Mouse (Mus musculus) frontal cortex, adult (tissue): ENCODE measurements around the gene Spata16.

Source experiments
- ATAC-seq: cut with Nextera tagmentation; 2 replicates; pipeline ENCODE4 v1.9.2; 2017; ENCODE audit warnings: mild to moderate bottlenecking, moderate library complexity, mixed read lengths; ENCODE audit not compliant: low TSS enrichment

Gene Spata16

DNA sequence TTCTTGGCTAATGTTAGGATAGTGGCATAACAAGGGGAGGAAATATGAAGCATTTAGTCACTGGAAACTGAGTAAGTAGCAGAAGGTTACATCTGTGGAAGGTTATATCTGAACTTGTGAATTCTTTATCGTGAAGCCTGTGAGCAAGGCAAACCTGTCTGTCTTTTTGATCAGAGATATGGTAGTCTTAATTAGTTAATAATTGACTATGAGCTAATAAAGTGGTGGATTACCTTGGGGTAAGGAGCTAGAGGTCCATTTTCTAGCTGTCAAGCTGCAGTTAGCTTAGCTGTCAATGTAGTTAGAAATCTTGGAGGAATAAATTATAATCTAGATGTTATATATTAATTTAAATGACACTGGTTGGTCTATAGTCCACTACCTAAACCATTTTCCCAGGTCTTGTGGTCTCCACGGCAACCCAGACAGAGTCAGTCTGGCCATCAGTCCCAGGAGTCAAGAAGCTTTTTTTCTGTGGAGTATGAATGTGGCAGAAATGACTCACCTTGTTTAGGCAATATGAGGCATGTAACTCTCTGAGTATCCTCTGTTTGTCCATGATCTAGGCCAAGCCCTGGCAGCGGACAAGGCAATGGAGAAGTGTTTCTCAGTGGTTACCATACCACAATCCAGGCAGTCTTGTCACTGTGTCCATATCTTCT is 331.6 kb downstream of the Spata16 start:
- no peak for ATAC-seq

GRCm38 (mm10) chr3:26970529-26970928 is 333.1 kb downstream of the Spata16 start:
- ATAC-seq = no peak

DNA sequence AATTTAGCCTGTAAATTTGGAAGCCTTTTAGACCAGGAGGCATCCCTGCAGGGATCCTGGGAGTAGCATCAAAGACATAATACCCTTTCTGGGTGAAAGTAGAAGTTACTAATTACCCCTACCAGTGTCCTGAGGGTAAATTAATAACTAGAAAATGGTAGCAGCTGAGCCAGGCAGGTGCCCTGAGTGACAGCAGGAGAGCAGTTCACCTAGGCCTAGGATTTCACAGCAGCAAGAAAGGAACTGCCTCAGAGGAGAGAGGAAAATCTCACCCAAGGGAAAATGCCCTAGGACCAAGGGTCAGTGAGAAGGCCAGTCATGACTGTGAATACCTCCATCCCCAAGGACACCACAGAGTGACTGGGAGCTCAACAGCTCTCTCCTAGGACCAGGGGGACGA is 333.9 kb downstream of the Spata16 start:
- no peak for ATAC-seq

GRCm38 (mm10) chr3:26972105-26972504 is 334.7 kb downstream of the Spata16 start:
- no peak for ATAC-seq

DNA sequence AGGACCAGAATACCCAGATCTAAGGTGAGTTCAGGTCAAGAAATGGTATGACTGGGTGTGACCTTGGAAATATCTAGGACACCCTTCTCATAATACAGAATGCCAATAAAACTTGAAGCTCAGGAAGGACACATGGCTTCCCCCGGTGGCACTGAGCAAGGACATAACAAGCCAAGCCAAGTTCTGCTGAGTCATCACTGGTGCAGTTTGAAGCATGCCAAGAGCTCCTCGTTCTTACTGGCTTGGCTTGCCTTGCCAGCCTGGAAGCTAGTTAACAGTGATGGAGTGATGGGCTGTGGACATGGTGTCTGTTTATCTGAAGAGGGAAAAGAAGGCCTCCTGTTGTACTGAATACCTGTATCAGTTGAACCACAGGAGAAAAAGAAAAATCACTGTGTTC is 342.2 kb downstream of the Spata16 start:
- ATAC-seq = peak; percentile 88

- peak; percentile 91 for ATAC-seq
These were observed 343.0 kb downstream of the Spata16 start for GRCm38 (mm10) chr3:26980371-26980770.

- no peak for ATAC-seq
These were observed 344.7 kb downstream of the Spata16 start for GRCm38 (mm10) chr3:26981979-26982623.

DNA sequence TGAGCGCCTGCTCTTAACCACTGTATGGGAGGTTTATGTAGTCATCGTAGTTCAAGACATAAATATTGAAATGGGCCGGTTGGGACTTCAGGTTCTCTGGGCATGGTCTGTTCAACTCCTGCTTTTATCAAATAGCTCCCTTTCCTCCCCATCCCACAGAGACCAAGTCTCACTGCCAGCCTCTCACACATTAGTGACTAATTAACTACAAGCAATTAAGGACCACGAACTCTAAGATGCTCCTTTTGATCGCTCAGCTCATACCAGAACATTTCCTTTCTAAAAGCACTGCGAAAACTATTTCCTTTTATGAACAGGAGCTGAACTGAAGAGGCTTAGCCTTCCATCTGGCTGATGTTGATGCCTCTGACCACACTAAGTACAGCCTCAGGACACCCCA is 346.3 kb downstream of the Spata16 start:
- ATAC-seq = no peak

DNA sequence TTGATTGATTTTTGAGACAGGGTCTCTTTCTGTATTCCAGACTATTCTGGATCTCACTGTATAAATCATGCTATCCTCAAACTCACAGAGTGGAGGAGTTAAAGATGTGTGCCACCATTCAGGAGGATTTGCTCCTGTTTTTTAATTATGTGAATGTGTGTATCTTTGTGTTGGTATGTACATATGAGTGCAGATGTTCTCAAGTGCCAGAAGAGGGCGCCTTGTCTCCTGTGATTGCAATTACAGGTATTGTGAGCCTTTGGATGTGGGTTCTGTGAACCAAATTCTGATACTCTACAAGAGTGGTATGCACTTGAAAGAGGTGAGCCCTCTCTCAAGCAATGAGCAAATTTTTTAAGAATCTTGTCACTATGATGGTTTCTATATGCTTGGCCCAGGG is 369.4 kb downstream of the Spata16 start:
- ATAC-seq = no peak

DNA sequence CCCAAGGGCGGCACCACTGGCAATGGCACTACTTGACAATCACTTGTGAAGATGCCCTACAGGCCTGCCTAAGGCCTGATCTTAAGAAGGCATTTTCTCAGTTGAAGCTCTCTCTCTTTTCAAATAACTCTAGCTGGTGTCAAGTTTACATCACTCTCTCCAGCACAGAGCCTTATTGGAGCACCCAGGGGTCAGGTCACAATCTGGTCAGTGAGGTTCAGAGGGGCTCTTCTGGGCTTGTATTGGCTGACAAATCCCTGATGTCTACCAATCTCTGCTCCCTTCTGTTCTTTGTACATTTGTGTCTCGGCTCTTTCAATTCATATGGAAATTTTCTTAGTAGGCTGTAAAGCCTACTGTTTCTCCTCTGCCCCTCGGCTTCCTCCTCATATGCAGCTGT is 390.5 kb downstream of the Spata16 start:
- no peak for ATAC-seq

- no peak for ATAC-seq
These were observed 391.1 kb downstream of the Spata16 start for GRCm38 (mm10) chr3:27028526-27028925.

- no peak for ATAC-seq
These were observed 392.8 kb downstream of the Spata16 start for GRCm38 (mm10) chr3:27030067-27030857.
